Mouse (Mus musculus): ENCODE data around the gene Tnfaip8l1. TPM values are rescaled to one million over a fixed set of nuclear protein-coding genes. Genes with fewer than 3 reads are reported as not detected.

Tnfaip8l1 gene
- polyA plus RNA-seq, 1 experiment from 2014 or later, result 6.8 TPM

Small RNAs within 50 kb of the gene (microRNA-seq; reads per million reads assigned to microRNA genes)
- not detected for gene Gm44397 (ENCODE audit: borderline number of aligned reads)

Other genes with a start within 250 kb of the Tnfaip8l1 start
- gene Zfp119b, start 213.0 kb upstream of the Tnfaip8l1 start, polyA plus RNA-seq (2014; fragmentation: Nextera tagmentation; extraction: Ambion mirVana), result 3.8 and 4.4 TPM in 2 replicates
- 3.5 and 4.7 TPM in 2 replicates for gene Ebi3, start 209.8 kb upstream of the Tnfaip8l1 start, polyA plus RNA-seq (2014; fragmentation: Nextera tagmentation; extraction: Ambion mirVana)
- 20.9 and 23.4 TPM in 2 replicates for gene Yju2, start 203.4 kb upstream of the Tnfaip8l1 start, polyA plus RNA-seq (2014; fragmentation: Nextera tagmentation; extraction: Ambion mirVana)
- 2.4 and 2.5 TPM in 2 replicates for gene Shd, start 192.0 kb upstream of the Tnfaip8l1 start, polyA plus RNA-seq (2014; fragmentation: Nextera tagmentation; extraction: Ambion mirVana)
- 6.4 and 8.8 TPM in 2 replicates for gene Fsd1, start 176.0 kb upstream of the Tnfaip8l1 start, polyA plus RNA-seq (2014; fragmentation: Nextera tagmentation; extraction: Ambion mirVana)
- gene Stap2, start 156.9 kb upstream of the Tnfaip8l1 start, polyA plus RNA-seq (2014; fragmentation: Nextera tagmentation; extraction: Ambion mirVana), result 3.4 and 3.5 TPM in 2 replicates
- 42.5 and 47.9 TPM in 2 replicates for gene Mpnd, start 156.8 kb upstream of the Tnfaip8l1 start, polyA plus RNA-seq (2014; fragmentation: Nextera tagmentation; extraction: Ambion mirVana)
- 96.4 and 99.1 TPM in 2 replicates for gene Sh3gl1, start 125.8 kb upstream of the Tnfaip8l1 start, polyA plus RNA-seq (2014; fragmentation: Nextera tagmentation; extraction: Ambion mirVana)
- 32.0 and 32.6 TPM in 2 replicates for gene Chaf1a, start 122.0 kb upstream of the Tnfaip8l1 start, polyA plus RNA-seq (2014; fragmentation: Nextera tagmentation; extraction: Ambion mirVana)
- gene Ubxn6, start 87.4 kb upstream of the Tnfaip8l1 start, polyA plus RNA-seq (2014; fragmentation: Nextera tagmentation; extraction: Ambion mirVana), result 23.1 and 25.7 TPM in 2 replicates
- gene Hdgfl2, start 82.8 kb upstream of the Tnfaip8l1 start, polyA plus RNA-seq (2014; fragmentation: Nextera tagmentation; extraction: Ambion mirVana), result 111 and 119 TPM in 2 replicates
- 0.14 TPM in 1 of 2 replicates, not detected in the other for gene Plin4, start 52.7 kb upstream of the Tnfaip8l1 start, polyA plus RNA-seq (2014; fragmentation: Nextera tagmentation; extraction: Ambion mirVana)
- 0.43 and 0.68 TPM in 2 replicates for gene Plin5, start 44.9 kb upstream of the Tnfaip8l1 start, polyA plus RNA-seq (2014; fragmentation: Nextera tagmentation; extraction: Ambion mirVana)
- 0.23 and 0.34 TPM in 2 replicates for gene Lrg1, start 40.5 kb upstream of the Tnfaip8l1 start, polyA plus RNA-seq (2014; fragmentation: Nextera tagmentation; extraction: Ambion mirVana)
- 1.4 and 1.5 TPM in 2 replicates for gene Sema6b, start 22.1 kb upstream of the Tnfaip8l1 start, polyA plus RNA-seq (2014; fragmentation: Nextera tagmentation; extraction: Ambion mirVana)
- gene Mydgf, start 21.4 kb downstream of the Tnfaip8l1 start, polyA plus RNA-seq (2014; fragmentation: Nextera tagmentation; extraction: Ambion mirVana), result 98.7 and 102 TPM in 2 replicates
- 38.8 and 39.6 TPM in 2 replicates for gene Dpp9, start 56.4 kb downstream of the Tnfaip8l1 start, polyA plus RNA-seq (2014; fragmentation: Nextera tagmentation; extraction: Ambion mirVana)
- gene Fem1a, start 94.3 kb downstream of the Tnfaip8l1 start, polyA plus RNA-seq (2014; fragmentation: Nextera tagmentation; extraction: Ambion mirVana), result 14.0 and 15.0 TPM in 2 replicates
- gene Ticam1, start 114.3 kb downstream of the Tnfaip8l1 start, polyA plus RNA-seq (2014; fragmentation: Nextera tagmentation; extraction: Ambion mirVana), result 5.8 and 6.2 TPM in 2 replicates
- 48.4 and 53.7 TPM in 2 replicates for gene Plin3, start 130.4 kb downstream of the Tnfaip8l1 start, polyA plus RNA-seq (2014; fragmentation: Nextera tagmentation; extraction: Ambion mirVana)
- gene Arrdc5, start 137.8 kb downstream of the Tnfaip8l1 start, polyA plus RNA-seq (2014; fragmentation: Nextera tagmentation; extraction: Ambion mirVana), result not detected in 2 replicates
- gene Uhrf1, start 140.8 kb downstream of the Tnfaip8l1 start, polyA plus RNA-seq (2014; fragmentation: Nextera tagmentation; extraction: Ambion mirVana), result 172 and 182 TPM in 2 replicates
- 21.7 and 24.3 TPM in 2 replicates for gene Kdm4b, start 163.6 kb downstream of the Tnfaip8l1 start, polyA plus RNA-seq (2014; fragmentation: Nextera tagmentation; extraction: Ambion mirVana)

All from liver, embryonic 11.5 days (tissue).